ENCODE assay signal across 40 mouse cellular contexts in the genomic region with DNA sequence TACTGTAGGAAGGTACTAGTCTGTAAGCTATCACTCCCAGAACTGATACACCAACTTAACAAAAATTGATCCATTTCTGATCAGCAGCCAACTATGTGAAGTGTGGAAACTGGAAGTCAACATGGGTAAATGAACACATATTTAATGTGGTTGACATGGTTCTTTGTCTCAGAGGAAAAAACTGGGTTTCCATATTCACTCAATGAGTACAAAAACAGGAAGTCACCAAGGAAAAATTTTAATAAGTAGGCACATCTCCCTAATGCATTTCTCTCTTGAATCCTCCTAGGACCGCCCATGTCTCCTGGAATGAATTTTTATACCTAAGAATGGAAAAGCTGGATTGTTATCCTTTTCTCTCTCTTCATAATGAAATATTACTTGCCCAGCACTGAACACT. TPM values are rescaled to one million over a fixed set of nuclear protein-coding genes. Genes with fewer than 3 reads are reported as not detected.
"Had no signal": no experiment of that assay in that cellular context is flagged by ENCODE, and none has a peak within 500 bp of the region (broad histone marks: within the 10 kb centered on the region; RNA-seq: fewer than 3 reads in every experiment).

A gene (minus strand): TSS at position 101 of the 400 bp plus-strand sequence.

- H3K36me3 ChIP-seq: embryonic facial prominence, embryonic 10.5 days; embryonic facial prominence, embryonic 12.5 days; embryonic facial prominence, embryonic 13.5 days; embryonic facial prominence, embryonic 15.5 days; forebrain, embryonic 10.5 days; forebrain, embryonic 12.5 days; forebrain, embryonic 15.5 days had no signal

- H3K27ac ChIP-seq: embryonic facial prominence, embryonic 10.5 days; embryonic facial prominence, embryonic 12.5 days; embryonic facial prominence, embryonic 13.5 days; embryonic facial prominence, embryonic 15.5 days; forebrain, embryonic 10.5 days; forebrain, embryonic 12.5 days; forebrain, embryonic 13.5 days; forebrain, embryonic 15.5 days; gastrocnemius, adult 2 months; heart, adult 2 months had no signal

- DNase-seq: cerebellum, adult 8-10 months; cerebellum, adult 9-10 months; cerebellum, adult 9-11 months; cerebellum, postnatal 10 days; cerebellum, postnatal 14 days; cerebellum, postnatal 25 days; cerebellum, postnatal 36 days; embryo, embryonic 11 days; forebrain, postnatal 0 days; gastrocnemius, adult 2 months; gastrocnemius, postnatal 10 days; gastrocnemius, postnatal 14 days; gastrocnemius, postnatal 25 days; gastrocnemius, postnatal 36 days; heart, adult 11 months; heart, adult 18-20 months; heart, adult 2 months had no signal

- H3K9ac ChIP-seq: embryonic facial prominence, embryonic 12.5 days; embryonic facial prominence, embryonic 13.5 days; embryonic facial prominence, embryonic 15.5 days; forebrain, embryonic 12.5 days; forebrain, embryonic 13.5 days; forebrain, embryonic 15.5 days; forebrain, postnatal 0 days had no signal

- H3K4me2 ChIP-seq: embryonic facial prominence, embryonic 12.5 days; embryonic facial prominence, embryonic 13.5 days; embryonic facial prominence, embryonic 15.5 days; forebrain, embryonic 12.5 days; forebrain, embryonic 13.5 days; forebrain, embryonic 15.5 days had no signal

- H3K4me3 ChIP-seq: embryonic facial prominence, embryonic 10.5 days; embryonic facial prominence, embryonic 12.5 days; embryonic facial prominence, embryonic 13.5 days; embryonic facial prominence, embryonic 15.5 days; erythroblast, embryonic 14.5 days; forebrain, embryonic 10.5 days; forebrain, embryonic 12.5 days; forebrain, embryonic 13.5 days; forebrain, embryonic 15.5 days; gastrocnemius, adult 2 months; heart, adult 2 months had no signal

- H3K27me3 ChIP-seq: embryonic facial prominence, embryonic 12.5 days; embryonic facial prominence, embryonic 13.5 days; embryonic facial prominence, embryonic 15.5 days; forebrain, embryonic 12.5 days; forebrain, embryonic 13.5 days; forebrain, embryonic 15.5 days had no signal

- H3K9me3 ChIP-seq: embryonic facial prominence, embryonic 10.5 days; embryonic facial prominence, embryonic 12.5 days; embryonic facial prominence, embryonic 13.5 days; embryonic facial prominence, embryonic 15.5 days; forebrain, embryonic 10.5 days; forebrain, embryonic 12.5 days; forebrain, embryonic 13.5 days; forebrain, embryonic 15.5 days had no signal

- H3K4me1 ChIP-seq: embryonic facial prominence, embryonic 10.5 days; embryonic facial prominence, embryonic 12.5 days; embryonic facial prominence, embryonic 13.5 days; embryonic facial prominence, embryonic 15.5 days; forebrain, embryonic 10.5 days; forebrain, embryonic 12.5 days; forebrain, embryonic 13.5 days; forebrain, embryonic 15.5 days had no signal

- ATAC-seq: forebrain, embryonic 13.5 days; forebrain, embryonic 14.5 days; forebrain, embryonic 15.5 days; forebrain, embryonic 16.5 days; forebrain, postnatal 0 days had no signal

RNA-seq across cellular contexts. Expression of the gene that starts here (rescaled TPM):
- total RNA-seq: common myeloid progenitor, adult 5-6 weeks; forebrain, postnatal 0 days; gastrocnemius, adult 18-20 months; gastrocnemius, adult 2 months; gastrocnemius, adult 8-10 months; gastrocnemius, postnatal 10 days; gastrocnemius, postnatal 14 days; gastrocnemius, postnatal 25 days; gastrocnemius, postnatal 36 days; gastrocnemius, postnatal 4 days; granulocyte monocyte progenitor cell, adult 5-6 weeks; heart, adult 18-20 months; heart, adult 2 months; heart, adult 8-10 months had no signal
- polyA plus RNA-seq: cortical plate, adult 2 months; embryonic facial prominence, embryonic 10.5 days; embryonic facial prominence, embryonic 11.5 days; embryonic facial prominence, embryonic 12.5 days; embryonic facial prominence, embryonic 13.5 days; embryonic facial prominence, embryonic 14.5 days; embryonic facial prominence, embryonic 15.5 days; erythroblast, embryonic 14.5 days; forebrain, embryonic 10.5 days; forebrain, embryonic 11.5 days; forebrain, embryonic 12.5 days; forebrain, embryonic 13.5 days; forebrain, embryonic 14.5 days; forebrain, embryonic 15.5 days; forebrain, embryonic 16.5 days; forebrain, postnatal 0 days; frontal cortex, adult 2 months; gonadal fat pad, adult 2 months; heart, adult 2 months had no signal
